Mouse (Mus musculus) bone marrow, adult 2 months (tissue): ENCODE results near the gene Spns2.

ENCODE experiments used
- CTCF ChIP-seq: fragments of 200-500 bp; IDR thresholded peaks from 2 replicates; pipeline ENCODE4 v1.5.1; 2011; ENCODE audit warnings: low read length, control low read depth; ENCODE audit not compliant: control insufficient read depth, insufficient read depth
- POLR2A ChIP-seq: fragments of 200-500 bp; IDR thresholded peaks from 2 replicates; pipeline ENCODE4 v1.6.1; 2011; ENCODE audit warnings: low read depth, mild to moderate bottlenecking, control low read depth, low read length, borderline replicate concordance; ENCODE audit not compliant: control insufficient read depth

DNA sequence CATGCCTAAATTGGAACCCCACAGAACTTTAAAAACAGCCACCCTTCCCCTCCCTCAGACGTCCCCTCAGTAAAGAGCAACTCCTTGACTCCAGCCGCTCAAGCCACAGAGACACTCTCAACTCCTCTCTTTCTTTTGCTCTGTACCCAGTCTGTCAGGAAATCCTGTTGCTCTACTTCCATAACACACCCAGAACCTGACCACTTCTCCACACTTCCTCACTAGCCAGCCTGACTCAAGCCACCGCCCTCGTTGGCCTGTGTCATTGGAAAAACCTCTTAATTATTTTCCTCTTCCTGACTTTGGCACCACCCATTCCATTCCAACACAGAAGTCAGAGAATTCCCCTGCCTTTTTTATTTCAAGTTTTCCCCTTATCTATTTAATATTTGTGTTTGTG lies 29.5 kb upstream of the Spns2 start:
- TF ChIP-seq POLR2A (no peak), CTCF (no peak)
